Mouse (Mus musculus): ENCODE measurements around the gene Zfp352. TPM values are rescaled to one million over a fixed set of nuclear protein-coding genes. Genes with fewer than 3 reads are reported as not detected.
"Not testable (repeated sequence)": the region's sequence is repeated elsewhere in the genome, so short reads cannot be mapped to it uniquely, and the experiment has no call there.

Zfp352 gene
- total RNA-seq (2021) (not detected), polyA plus RNA-seq (2012; rRNA removed) (not detected in 2 replicates)
- long read RNA-seq: 0 reads

DNA sequence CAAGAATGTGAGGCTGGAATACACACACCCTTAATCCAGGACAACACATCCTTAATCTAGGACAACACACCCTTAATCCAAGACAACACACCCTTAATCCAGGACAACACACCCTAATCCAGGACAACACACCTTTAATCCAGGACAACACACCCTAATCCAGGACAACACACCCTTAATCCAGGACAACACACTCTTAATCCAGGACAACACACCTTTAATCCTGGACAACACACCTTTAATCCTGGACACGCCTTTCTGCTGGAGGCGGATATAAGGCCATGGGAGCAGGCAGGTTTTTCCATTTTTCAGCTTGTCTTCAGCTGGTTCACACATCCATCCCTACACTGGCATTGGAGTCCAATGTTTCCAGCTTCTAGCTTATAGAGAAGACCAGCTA lies at the start of gene Zfp352:
Gene Zfp352 (plus strand): TSS at position 301 of the 400 bp plus-strand sequence.
- no peak for DNase-seq

- no peak for DNase-seq
Measured at GRCm38 (mm10) chr4:90170890-90171483, 47.6 kb upstream of the Zfp352 start.

- DNase-seq: no peak
Measured at GRCm38 (mm10) chr4:90174036-90174435, 44.6 kb upstream of the Zfp352 start.

DNA sequence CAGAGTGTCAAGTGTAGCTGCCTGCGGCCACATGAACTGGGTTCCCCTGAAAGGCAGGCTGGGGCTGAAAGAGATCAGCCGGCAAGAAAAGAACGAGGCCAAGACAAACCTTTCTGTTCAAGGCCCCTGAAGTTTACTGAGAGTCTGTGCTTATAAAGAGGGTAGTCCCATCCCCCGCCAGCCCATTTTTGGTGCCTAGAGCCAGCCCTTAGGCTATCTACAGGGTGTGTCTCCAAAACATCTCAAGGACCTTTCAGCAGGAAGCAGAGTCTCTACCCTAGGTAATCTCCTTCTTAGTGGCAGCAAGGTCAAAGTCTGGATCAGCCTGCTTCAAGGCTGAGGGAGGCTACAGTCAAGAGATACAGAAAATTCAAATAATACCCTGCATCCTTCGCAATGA lies 15.2 kb upstream of the Zfp352 start:
- DNase-seq: no peak

- no peak for DNase-seq
Measured at GRCm38 (mm10) chr4:90211475-90211874, 7.1 kb upstream of the Zfp352 start.

- DNase-seq: no peak
Measured at GRCm38 (mm10) chr4:90212076-90212475, 6.5 kb upstream of the Zfp352 start.

GRCm38 (mm10) chr4:90235646-90236045 lies 17.0 kb downstream of the Zfp352 start:
- not testable (repeated sequence) for DNase-seq

GRCm38 (mm10) chr4:90269781-90270180 lies 51.2 kb downstream of the Zfp352 start:
- no peak for DNase-seq

All from adrenal gland, adult 2 months (tissue).